Mouse (Mus musculus) Muller cell, postnatal 12 days (primary cell): ENCODE measurements at regions not wholly inside any gene's neighbourhood (a gene's known extent, or its start where the extent isn't known, plus 50 kb on each side); places are given as distances from the start of the nearest gene placed in this dataset.

ENCODE experiments used
- DNase-seq: peaks from one replicate; pipeline ENCODE4 v3.0.0-alpha.2; 2015; ENCODE audit errors: inconsistent ontology term

GRCm38 (mm10) chr15:36889072-36889471 is 118.5 kb downstream of the Zfp706 start:
- DNase-seq, result no peak

DNA sequence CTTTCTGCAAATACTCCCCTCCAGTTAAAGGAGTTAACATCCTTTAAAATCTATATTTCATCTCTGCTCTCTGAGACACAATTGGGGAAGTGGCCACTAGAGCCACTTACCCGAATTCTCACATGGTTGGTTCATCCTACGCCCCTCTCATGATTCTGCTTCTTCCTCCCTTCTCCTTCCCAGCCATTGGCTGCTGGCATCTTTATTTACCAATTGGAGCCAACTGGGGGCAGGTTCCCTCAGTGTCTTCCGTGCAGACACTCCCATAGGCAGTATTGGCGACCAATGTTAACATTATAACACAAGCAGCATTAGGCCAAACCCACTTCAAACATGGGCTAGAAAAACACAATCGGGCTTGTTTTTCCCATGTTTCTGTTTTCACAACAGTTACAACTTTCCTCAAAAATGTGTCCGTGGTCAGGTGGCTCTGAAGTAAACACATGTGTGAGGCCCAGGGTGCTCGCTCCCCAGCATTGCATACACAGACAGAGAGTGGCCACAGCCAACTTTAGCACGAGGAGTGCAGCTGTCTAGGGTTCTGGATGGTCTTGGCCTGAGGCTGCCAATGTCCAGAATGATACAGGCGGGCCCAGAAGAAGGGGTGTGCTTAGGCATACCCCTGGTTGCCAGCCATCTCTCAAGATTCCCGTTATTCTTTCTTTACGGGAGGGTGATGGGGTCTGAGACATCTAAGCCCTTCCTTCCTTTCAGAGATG is 119.1 kb downstream of the Zfp706 start:
- DNase-seq, result no peak

DNA sequence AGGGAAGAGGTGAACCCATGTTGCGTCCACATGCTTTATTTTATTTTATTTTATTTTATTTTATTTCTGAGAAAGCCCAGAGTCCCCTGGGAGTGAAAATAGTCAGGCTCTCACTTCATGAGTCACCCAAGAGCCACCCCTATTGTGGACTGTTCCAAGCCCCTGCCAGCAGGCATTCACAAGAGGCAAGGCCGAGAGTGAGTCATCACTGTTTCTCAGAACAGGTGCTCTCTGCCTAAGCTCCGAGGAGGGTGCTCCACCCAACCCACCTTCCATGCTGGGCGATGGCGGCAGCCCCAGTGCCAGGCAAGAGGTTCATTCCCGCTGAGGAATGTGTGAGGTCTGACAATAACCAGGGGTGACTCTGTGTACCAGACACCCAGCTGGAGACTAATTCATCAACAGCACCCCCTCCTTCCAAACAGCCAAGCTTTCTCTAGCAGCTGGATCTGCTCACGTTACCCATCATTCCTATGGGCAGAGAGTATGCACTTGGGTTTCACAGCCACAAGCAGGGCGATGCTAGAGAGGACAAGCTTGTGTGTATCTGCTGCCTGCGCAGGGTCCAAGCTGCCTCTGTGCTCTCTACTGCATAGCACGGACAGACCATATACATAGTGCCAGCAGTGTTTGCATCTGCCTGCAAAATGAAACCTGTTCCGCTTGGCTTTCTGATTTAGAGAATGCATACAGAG is 122.8 kb downstream of the Zfp706 start:
- DNase-seq, result peak; percentile 87

DNA sequence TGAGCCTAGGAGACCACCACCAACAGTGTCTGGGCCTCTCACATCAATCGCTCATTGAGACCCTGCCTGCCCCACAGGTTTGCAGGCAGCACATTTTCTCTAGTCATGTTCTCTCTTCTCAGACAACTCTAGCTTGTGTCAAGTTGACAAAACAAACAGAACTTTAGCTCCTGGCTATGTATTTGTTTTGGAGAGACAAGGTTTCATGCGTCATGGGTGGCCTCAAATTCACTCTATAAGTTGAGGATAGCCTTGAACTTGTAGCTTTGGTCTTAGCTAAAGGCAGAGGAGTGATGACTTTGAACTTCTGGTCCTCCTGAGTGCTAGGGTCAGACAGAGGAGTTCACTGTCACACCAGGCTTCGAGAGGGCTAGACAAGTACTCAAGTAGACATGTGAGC is 123.5 kb downstream of the Zfp706 start:
- DNase-seq, result no peak

- DNase-seq, result no peak
Measured at GRCm38 (mm10) chr15:36883156-36883555, 124.4 kb downstream of the Zfp706 start.

GRCm38 (mm10) chr15:36881576-36881975 is 126.0 kb downstream of the Zfp706 start:
- DNase-seq, result no peak

- no peak for DNase-seq
Measured at GRCm38 (mm10) chr15:36880602-36881001, 127.0 kb downstream of the Zfp706 start.

GRCm38 (mm10) chr15:36879587-36879986 is 128.0 kb downstream of the Zfp706 start:
- no peak for DNase-seq

DNA sequence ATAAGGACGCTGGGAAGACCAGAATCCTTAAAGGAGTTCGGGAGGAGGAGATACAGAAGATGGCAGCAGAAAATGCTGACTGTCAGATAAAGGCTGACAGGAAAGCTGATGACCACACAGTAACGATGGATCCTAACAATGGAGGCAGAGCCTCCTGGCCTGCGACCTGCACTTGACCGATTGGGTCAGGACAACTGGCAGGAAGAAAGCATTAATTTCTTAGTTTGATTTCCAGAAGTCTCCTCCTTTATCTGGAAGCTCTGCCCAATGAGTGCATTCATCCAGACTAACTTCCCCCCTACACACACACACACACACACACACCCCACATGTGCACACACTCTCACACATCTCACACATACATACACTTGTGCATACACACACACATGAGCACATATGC is 128.6 kb downstream of the Zfp706 start:
- DNase-seq, result no peak

DNA sequence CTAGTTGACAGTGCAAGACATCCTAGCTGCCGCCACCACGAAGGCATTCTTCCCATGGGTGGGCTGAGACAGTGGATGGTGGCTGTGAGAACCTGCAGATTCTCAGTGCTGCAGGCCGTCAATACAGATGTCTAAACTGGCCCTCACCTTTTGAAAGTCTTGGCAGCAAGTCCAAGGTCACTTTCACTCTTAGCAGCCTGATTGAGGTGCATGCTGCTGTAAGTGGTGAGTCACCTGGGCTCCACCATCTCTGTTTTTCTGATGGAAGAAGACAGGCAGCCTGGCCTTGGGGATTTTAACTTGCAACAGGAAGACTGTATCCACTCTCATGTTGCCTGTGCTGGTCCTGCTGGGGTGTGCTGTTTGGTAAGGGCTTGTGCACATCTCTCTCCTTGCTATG is 129.3 kb downstream of the Zfp706 start:
- no peak for DNase-seq

DNA sequence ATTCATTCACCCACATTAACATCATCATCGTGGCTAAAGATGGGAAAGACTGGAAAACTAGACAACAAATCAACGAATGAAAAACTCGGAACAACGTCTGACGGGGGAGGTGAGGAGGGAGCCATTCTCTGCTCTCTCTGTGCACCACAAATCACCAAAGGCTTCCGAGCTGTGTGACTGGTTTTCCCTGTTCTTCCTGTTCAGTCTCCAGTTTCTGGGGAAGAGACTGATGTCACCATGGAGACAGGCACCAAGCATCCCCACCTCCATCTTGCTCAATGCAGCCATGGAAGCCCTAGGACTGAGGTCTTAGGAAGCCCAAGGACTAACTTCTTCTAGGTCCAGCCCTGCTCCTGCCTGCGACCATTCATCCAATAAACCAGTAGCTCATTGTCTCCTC is 130.1 kb downstream of the Zfp706 start:
- no peak for DNase-seq

- no peak for DNase-seq
Measured at GRCm38 (mm10) chr15:36875980-36876778, 131.4 kb downstream of the Zfp706 start.

DNA sequence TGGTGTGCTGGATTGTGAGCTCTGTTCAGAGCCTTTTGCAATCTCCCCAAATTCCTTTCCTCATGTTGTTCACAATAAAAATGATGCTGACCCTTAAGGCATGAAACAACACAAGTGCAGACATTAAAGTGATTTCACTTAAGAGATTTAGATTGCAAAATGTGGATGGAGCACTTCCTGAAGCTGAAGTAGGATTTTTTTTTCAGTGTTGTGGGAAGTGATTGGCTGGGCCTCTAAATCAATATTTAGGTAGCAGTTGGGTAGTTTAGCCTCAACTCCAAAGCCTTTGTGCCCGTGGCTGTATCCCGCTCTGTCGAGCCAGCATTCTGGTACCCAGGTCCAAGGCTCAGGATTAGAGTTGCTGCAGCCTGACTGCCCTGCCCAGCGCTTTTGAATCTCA is 133.0 kb downstream of the Zfp706 start:
- DNase-seq, result no peak

GRCm38 (mm10) chr15:36873884-36874243 is 133.7 kb downstream of the Zfp706 start:
- no peak for DNase-seq

- peak; percentile 95 for DNase-seq
Measured at GRCm38 (mm10) chr15:36873058-36873883, 134.3 kb downstream of the Zfp706 start.

- DNase-seq, result no peak
Measured at GRCm38 (mm10) chr15:36872566-36872965, 135.0 kb downstream of the Zfp706 start.

DNA sequence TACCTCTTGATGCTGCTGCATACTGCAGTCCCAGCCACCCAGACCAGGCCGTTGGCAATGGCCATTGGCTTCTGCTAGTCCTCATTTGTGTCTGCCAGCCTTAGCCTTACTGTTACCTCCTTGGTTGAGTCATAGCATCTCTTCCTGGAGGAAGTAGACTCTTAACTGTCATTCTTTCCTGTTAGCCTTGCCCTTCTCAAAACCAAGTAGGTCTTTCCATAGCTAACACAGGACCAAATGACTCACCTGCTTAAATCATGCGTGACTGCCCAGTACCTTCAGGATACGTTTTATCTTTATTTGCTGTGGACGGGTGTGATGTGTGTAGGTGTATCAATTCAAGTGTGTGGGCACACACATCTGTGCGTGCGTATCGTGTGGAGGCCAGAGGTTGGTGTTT is 136.9 kb downstream of the Zfp706 start:
- DNase-seq, result no peak

DNA sequence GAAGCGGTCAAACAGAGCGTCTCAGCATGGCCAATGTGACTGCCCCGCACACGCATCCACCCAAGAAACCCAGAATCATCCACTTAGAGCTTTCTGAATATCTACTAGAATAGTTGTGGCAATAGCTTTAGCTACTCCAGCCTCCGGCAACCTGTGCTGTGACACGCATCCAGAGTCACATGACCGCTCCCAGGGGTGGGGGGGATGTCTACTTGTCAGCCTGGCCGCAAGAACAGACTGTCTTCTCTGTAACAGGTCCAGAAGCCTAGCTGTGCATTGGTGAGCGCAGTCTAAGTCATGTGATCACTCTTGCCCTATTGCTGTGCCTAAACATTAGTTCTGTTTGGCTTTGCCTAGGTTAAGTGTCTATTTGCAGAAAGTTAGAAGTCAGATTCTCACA is 137.5 kb downstream of the Zfp706 start:
- no peak for DNase-seq

DNA sequence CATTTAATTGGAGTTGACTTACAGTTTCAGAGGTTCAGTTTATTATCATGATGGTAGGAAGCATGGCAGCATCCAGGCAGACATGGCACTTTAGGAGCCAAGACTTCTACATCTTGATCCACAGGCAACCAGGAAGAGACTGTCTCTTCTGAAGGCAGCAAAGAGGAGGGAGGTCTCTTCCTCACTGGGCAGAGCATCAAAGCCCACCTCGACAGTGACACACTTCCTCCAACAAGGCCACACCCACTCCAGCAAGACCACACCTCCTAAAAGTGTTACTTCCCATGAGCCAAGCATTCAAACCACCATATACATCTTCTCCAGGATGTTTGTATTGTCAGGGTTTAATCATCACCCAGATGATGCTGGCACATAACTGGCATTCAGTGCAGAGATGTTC is 141.5 kb downstream of the Zfp706 start:
- no peak for DNase-seq

DNA sequence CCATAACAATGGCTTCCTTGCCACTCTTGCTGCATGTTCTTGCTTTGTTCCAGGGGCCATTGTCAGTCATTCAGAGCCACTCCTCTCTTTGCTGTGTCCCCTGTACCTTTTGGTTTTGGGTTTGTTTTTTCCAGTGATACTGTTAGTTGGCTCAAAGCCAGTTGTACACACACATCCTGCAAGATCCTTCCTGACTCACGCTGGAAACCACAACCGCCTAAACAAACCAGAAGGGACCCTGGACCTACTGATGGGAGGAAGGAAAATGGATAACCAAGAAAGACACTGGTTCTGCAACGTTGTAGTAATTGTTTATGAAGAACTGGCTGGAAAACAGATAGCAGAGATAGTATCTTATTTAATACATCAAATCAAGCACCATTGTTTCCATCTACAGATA is 142.2 kb downstream of the Zfp706 start:
- DNase-seq, result no peak

- no peak for DNase-seq
Measured at GRCm38 (mm10) chr15:36864046-36864445, 143.5 kb downstream of the Zfp706 start.

DNA sequence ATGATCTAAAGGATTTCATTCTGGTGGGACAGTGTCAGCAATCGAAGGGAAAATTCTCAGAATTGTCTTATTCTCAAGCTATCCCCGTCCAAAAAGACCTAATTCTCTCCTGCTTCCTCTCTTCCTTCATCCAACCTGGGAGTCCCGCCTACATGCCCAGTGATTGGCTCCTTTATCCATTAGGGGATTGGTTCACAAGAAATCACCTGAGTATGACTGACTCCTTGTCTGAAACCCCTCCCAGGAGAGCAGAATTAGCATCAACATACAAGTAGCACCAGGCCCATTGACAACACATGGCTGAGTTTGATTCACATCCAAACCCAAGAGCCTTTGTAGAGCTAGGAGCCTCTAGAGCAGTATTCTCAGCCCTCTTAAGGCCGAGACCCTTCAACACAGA is 148.9 kb downstream of the Zfp706 start:
- DNase-seq, result no peak
